Mouse (Mus musculus) thymus, adult 2 months (tissue): ENCODE measurements around the gene Raver2.

Experiments used
- CTCF ChIP-seq: fragments of 200-500 bp; IDR thresholded peaks from 2 replicates; pipeline ENCODE4 v1.5.1; 2012; ENCODE audit warnings: mild to moderate bottlenecking, control low read depth, low read length, moderate library complexity, borderline replicate concordance; ENCODE audit not compliant: control insufficient read depth, poor library complexity, insufficient read depth; ENCODE audit errors: extremely low read depth
- POLR2A ChIP-seq: fragments of 200-500 bp; IDR thresholded peaks from 2 replicates; pipeline ENCODE4 v1.6.1; 2012; ENCODE audit warnings: mild to moderate bottlenecking, low read length, control low read depth, moderate library complexity; ENCODE audit not compliant: control insufficient read depth, poor library complexity, insufficient read depth; ENCODE audit errors: extremely low read depth

- TF ChIP-seq CTCF (no peak), POLR2A (no peak)
Observed at GRCm38 (mm10) chr4:101186591-101186990, 117.8 kb downstream of the Raver2 start.
